19 mouse cellular contexts compared by ENCODE assay signal in the genomic region with DNA sequence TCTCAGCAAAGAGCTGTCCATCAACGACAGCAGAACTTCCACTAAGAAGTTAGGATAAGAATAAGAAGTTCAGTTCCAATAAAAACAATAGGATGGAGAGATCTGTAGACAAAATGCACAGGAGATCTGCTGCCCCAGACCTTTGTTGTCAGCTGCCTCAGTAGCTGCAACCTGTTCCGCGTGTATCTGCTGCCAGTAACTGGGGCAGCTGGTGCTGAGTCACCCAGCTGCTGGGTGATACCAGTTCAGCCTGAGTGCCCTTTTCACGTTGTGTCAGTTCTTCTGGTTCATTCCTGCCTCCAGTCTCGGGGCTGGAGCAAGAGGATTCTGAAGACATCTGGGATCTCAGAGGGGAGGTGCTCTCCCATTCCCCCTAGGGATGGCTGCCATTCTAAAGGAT. TPM values are rescaled to one million over a fixed set of nuclear protein-coding genes. Genes with fewer than 3 reads are reported as not detected.
DNase-seq lines count a peak whose midpoint lies in the region; ATAC-seq and TF ChIP-seq lines count a peak whose summit lies in the region.
"Had no signal": no experiment of that assay in that cellular context is flagged by ENCODE, and none has a peak within 500 bp of the region (broad histone marks: within the 10 kb centered on the region; RNA-seq: fewer than 3 reads in every experiment).

No protein-coding gene starts in this region.

- H3K27me3 ChIP-seq in Patski, result peaks cover under 1% of the 10 kb centered on the region

- peak; percentile 19 for ATAC-seq in Patski
- peak; percentile 75 for ATAC-seq in megakaryocyte-erythroid progenitor cell, adult 5-6 weeks (replicated peaks; ENCODE audit: low FRiP score, low TSS enrichment, poor library complexity, severe bottlenecking)
- ATAC-seq: forebrain, embryonic 13.5 days had no signal

- POLR2A ChIA-PET in Patski (lab: Charles Lee), result no interaction called here

- CTCF ChIA-PET in Patski (lab: Charles Lee), result interaction anchor here (1.7 to 3.4 kb wide), 2 partner anchors 10 to 11 kb away, joined by 6 to 22 read pairs; partner anchors contain the start of gene Psmd3

- peak; percentile 54 for DNase-seq in urinary bladder, postnatal 14 days (ENCODE audit: low spot score)
- DNase-seq in urinary bladder, postnatal 10 days (ENCODE audit: low spot score), result no peak
- DNase-seq in Patski (ENCODE audit: low read depth, low spot score), result peak; percentile 47
- peak; percentile 47 for DNase-seq in c-Kit-positive CD71-positive TER-119-positive erythroid progenitor cells, embryonic 14.5 days (ENCODE audit: low spot score)
- no peak for DNase-seq in cerebellum, adult 9-11 months
- DNase-seq in right cerebral cortex, postnatal 25 days, result no peak
- DNase-seq: cerebellum, postnatal 25 days; gastrocnemius, postnatal 10 days; lung, embryonic 14.5 days had no signal

- in situ Hi-C loops in Patski (cut with MboI; ENCODE audit: low pct_unique_long_range_greater_than_20kb), result no loop called here

- TF ChIP-seq CTCF in Patski (IDR thresholded peaks at IDR 0.05), result no peak

RNA-seq across cellular contexts. Expression of gene Gsdma, which starts 7.7 kb away (rescaled TPM):
- polyA plus RNA-seq in Patski (2021), result 0.06 TPM
- total RNA-seq in megakaryocyte-erythroid progenitor cell, adult 5-6 weeks (2014; fragmentation: Nextera tagmentation), result not detected in 2 replicates
- 0.42 and 0.57 TPM in 2 replicates for total RNA-seq in megakaryocyte-erythroid progenitor cell, adult 5-6 weeks (2017)
- total RNA-seq: CH12.LX; gastrocnemius, postnatal 10 days; hematopoietic stem cell, adult 5-6 weeks; left cerebral cortex, postnatal 25 days; neutrophil, adult 5-6 weeks had no signal
- polyA plus RNA-seq: forebrain, embryonic 13.5 days; heart, embryonic 11.5 days; kidney, embryonic 14.5 days; lung, embryonic 14.5 days had no signal

RNA-seq across cellular contexts. Expression of gene Psmd3, which starts 10.5 kb away (rescaled TPM):
- 161 TPM for polyA plus RNA-seq in Patski (2021)
- total RNA-seq in megakaryocyte-erythroid progenitor cell, adult 5-6 weeks (2014; fragmentation: Nextera tagmentation), result 117 and 124 TPM in 2 replicates
- total RNA-seq in megakaryocyte-erythroid progenitor cell, adult 5-6 weeks (2017), result 84.5 and 117 TPM in 2 replicates

RNA-seq across cellular contexts. Expression of gene Gsdma2, which starts 25.3 kb away (rescaled TPM):
- polyA plus RNA-seq in Patski (2021), result not detected
- total RNA-seq in megakaryocyte-erythroid progenitor cell, adult 5-6 weeks (2014; fragmentation: Nextera tagmentation), result not detected in 2 replicates
- total RNA-seq in megakaryocyte-erythroid progenitor cell, adult 5-6 weeks (2017), result not detected in 2 replicates
- total RNA-seq: CH12.LX; gastrocnemius, postnatal 10 days; hematopoietic stem cell, adult 5-6 weeks; layer of hippocampus, adult 8-10 months; left cerebral cortex, postnatal 25 days; neutrophil, adult 5-6 weeks had no signal
- polyA plus RNA-seq: embryonic facial prominence, embryonic 12.5 days; forebrain, embryonic 13.5 days; heart, embryonic 11.5 days; kidney, embryonic 14.5 days; lung, embryonic 14.5 days had no signal

RNA-seq across cellular contexts. Expression of gene Csf3, which starts 29.2 kb away (rescaled TPM):
- polyA plus RNA-seq in Patski (2021), result 0.62 TPM
- total RNA-seq in megakaryocyte-erythroid progenitor cell, adult 5-6 weeks (2014; fragmentation: Nextera tagmentation), result not detected in 2 replicates
- total RNA-seq in megakaryocyte-erythroid progenitor cell, adult 5-6 weeks (2017), result not detected in 2 replicates
- total RNA-seq: CH12.LX; gastrocnemius, postnatal 10 days; hematopoietic stem cell, adult 5-6 weeks; layer of hippocampus, adult 8-10 months; left cerebral cortex, postnatal 25 days; neutrophil, adult 5-6 weeks had no signal
- polyA plus RNA-seq: embryonic facial prominence, embryonic 12.5 days; heart, embryonic 11.5 days; kidney, embryonic 14.5 days; lung, embryonic 14.5 days had no signal

RNA-seq across cellular contexts. Expression of gene Gsdma3, which starts 45.7 kb away (rescaled TPM):
- not detected for polyA plus RNA-seq in Patski (2021)
- not detected in 2 replicates for total RNA-seq in megakaryocyte-erythroid progenitor cell, adult 5-6 weeks (2014; fragmentation: Nextera tagmentation)
- total RNA-seq in megakaryocyte-erythroid progenitor cell, adult 5-6 weeks (2017), result not detected in 2 replicates
- total RNA-seq: CH12.LX; hematopoietic stem cell, adult 5-6 weeks; left cerebral cortex, postnatal 25 days; neutrophil, adult 5-6 weeks had no signal
- polyA plus RNA-seq: embryonic facial prominence, embryonic 12.5 days; forebrain, embryonic 13.5 days; kidney, embryonic 14.5 days; lung, embryonic 14.5 days had no signal

Comparison
In these comparisons a context has a peak if more than half of its experiments do, and no peak if none do; other contexts are left out.
1. DNase-seq: peak in urinary bladder, postnatal 14 days (single experiment), Patski (single experiment) and c-Kit-positive CD71-positive TER-119-positive erythroid progenitor cells, embryonic 14.5 days (single experiment); none in urinary bladder, postnatal 10 days (single experiment), cerebellum, adult 9-11 months (single experiment) and right cerebral cortex, postnatal 25 days (single experiment).